Comparison of ENCODE assay signal across 8 mouse cellular contexts in the genomic region with DNA sequence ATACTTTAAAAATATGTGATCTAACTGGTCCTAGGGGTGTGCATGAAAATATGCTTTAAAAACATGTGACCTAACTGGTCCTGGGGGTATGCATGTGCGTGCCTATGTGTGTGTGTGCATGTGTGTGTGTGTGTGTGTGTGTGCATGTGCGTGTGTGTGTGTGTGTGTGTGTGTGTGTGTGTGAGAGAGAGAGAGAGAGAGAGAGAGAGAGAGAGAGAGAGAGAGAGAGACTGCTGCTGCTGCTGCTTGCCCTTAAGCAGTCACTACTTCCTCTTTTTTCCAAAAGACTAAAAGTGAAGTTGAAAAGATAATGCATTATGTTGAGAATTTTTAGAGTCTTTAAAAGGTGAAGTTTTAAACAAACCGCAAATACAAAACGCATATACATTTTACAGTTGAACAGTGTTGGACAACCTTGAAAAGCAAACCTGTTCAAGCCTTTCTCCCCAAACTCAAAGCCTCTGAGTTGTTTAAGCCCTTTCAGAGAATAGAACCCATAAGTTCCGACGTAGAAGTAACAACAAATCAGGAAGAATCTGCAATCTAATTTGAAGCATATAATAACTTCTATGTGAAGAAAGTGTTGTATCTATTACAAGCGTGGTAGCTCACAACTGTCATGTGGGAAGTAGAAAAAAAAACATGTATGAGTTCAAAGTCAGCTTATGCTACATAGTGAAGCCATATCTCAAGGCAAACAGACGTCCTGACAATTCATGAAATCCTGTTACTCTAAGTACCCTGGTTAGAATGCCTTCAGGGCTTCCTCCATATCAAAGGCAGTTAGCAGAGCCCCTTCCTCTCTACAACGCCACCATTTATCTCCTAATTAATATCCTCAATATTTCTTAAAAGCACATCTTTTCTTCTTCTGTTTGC. TPM values are rescaled to one million over a fixed set of nuclear protein-coding genes. Genes with fewer than 3 reads are reported as not detected.
A peak's percentile ranks its signal among the peaks of the same experiment; 100 is the strongest.
DNase-seq lines count a peak whose midpoint lies in the region; ATAC-seq and TF ChIP-seq lines count a peak whose summit lies in the region.

No protein-coding gene starts in this region.

- H3K36me3 ChIP-seq in forebrain, embryonic 13.5 days (ENCODE audit: poor library complexity, severe bottlenecking): no peaks in the 10 kb centered on the region
- no peaks in the 10 kb centered on the region for H3K36me3 ChIP-seq in forebrain, embryonic 14.5 days (ENCODE audit: control insufficient read depth, insufficient read depth, low read length)
- no peaks in the 10 kb centered on the region for H3K36me3 ChIP-seq in lung, postnatal 0 days (ENCODE audit: insufficient read depth, low read length)
- H3K36me3 ChIP-seq in liver, embryonic 12.5 days: no peaks in the 10 kb centered on the region
- H3K36me3 ChIP-seq in stomach, embryonic 16.5 days (ENCODE audit: control insufficient read depth, insufficient read depth, low read length): no peaks in the 10 kb centered on the region

- no peaks in the 10 kb centered on the region for H3K9me3 ChIP-seq in forebrain, embryonic 13.5 days (replicated peaks)
- H3K9me3 ChIP-seq in forebrain, embryonic 14.5 days (replicated peaks; ENCODE audit: control insufficient read depth, low read length): no peaks in the 10 kb centered on the region
- no peaks in the 10 kb centered on the region for H3K9me3 ChIP-seq in lung, postnatal 0 days (ENCODE audit: low read length)
- H3K9me3 ChIP-seq in liver, embryonic 12.5 days (replicated peaks): no peaks in the 10 kb centered on the region
- no peaks in the 10 kb centered on the region for H3K9me3 ChIP-seq in stomach, embryonic 16.5 days (replicated peaks; ENCODE audit: control insufficient read depth, low read length)

- no peak for TF ChIP-seq EP300 in lung, postnatal 0 days (IDR thresholded peaks at IDR 0.05)

- H3K4me3 ChIP-seq in forebrain, embryonic 13.5 days: no peak overlapping the region
- no peak overlapping the region for H3K4me3 ChIP-seq in forebrain, embryonic 14.5 days (ENCODE audit: low read depth, low read length)
- H3K4me3 ChIP-seq in lung, postnatal 0 days (ENCODE audit: low read depth, low read length): peak overlapping the region; percentile 53; the same call in 1 of the 2 replicates
- H3K4me3 ChIP-seq in liver, embryonic 12.5 days: peak overlapping the region; percentile 63
- H3K4me3 ChIP-seq in stomach, embryonic 16.5 days (replicated peaks; ENCODE audit: low read length): peak overlapping the region; percentile 61

- no peak for TF ChIP-seq CTCF in lung, postnatal 0 days (IDR thresholded peaks at IDR 0.05)

- no peaks in the 10 kb centered on the region for H3K4me1 ChIP-seq in forebrain, embryonic 13.5 days
- no peaks in the 10 kb centered on the region for H3K4me1 ChIP-seq in forebrain, embryonic 14.5 days (ENCODE audit: control insufficient read depth, insufficient read depth, low read length)
- no peaks in the 10 kb centered on the region for H3K4me1 ChIP-seq in lung, postnatal 0 days (ENCODE audit: insufficient read depth, low read depth, low read length)
- peaks cover 20% of the 10 kb centered on the region for H3K4me1 ChIP-seq in liver, embryonic 12.5 days
- no peaks in the 10 kb centered on the region for H3K4me1 ChIP-seq in stomach, embryonic 16.5 days (ENCODE audit: control insufficient read depth, insufficient read depth, low read length)

- ATAC-seq in forebrain, embryonic 13.5 days: no peak
- ATAC-seq in forebrain, embryonic 14.5 days: no peak
- ATAC-seq in lung, postnatal 0 days: peak; percentile 19
- ATAC-seq in liver, embryonic 12.5 days: peak; percentile 46
- peak; percentile 31; the same call in 1 of the 2 replicates for ATAC-seq in stomach, embryonic 16.5 days (ENCODE audit: insufficient read depth, low FRiP score)

- no peaks in the 10 kb centered on the region for H3K27me3 ChIP-seq in forebrain, embryonic 13.5 days
- H3K27me3 ChIP-seq in forebrain, embryonic 14.5 days (replicated peaks; ENCODE audit: control insufficient read depth, insufficient read depth, low read length): no peaks in the 10 kb centered on the region
- H3K27me3 ChIP-seq in lung, postnatal 0 days (replicated peaks; ENCODE audit: insufficient read depth, low read length): no peaks in the 10 kb centered on the region
- no peaks in the 10 kb centered on the region for H3K27me3 ChIP-seq in liver, embryonic 12.5 days (replicated peaks)
- H3K27me3 ChIP-seq in stomach, embryonic 16.5 days (ENCODE audit: control insufficient read depth, insufficient read depth, low read length): no peaks in the 10 kb centered on the region

- H3K9ac ChIP-seq in forebrain, embryonic 13.5 days: no peak overlapping the region
- H3K9ac ChIP-seq in forebrain, embryonic 14.5 days (ENCODE audit: low read length): no peak overlapping the region
- H3K9ac ChIP-seq in lung, postnatal 0 days (replicated peaks; ENCODE audit: low read depth): no peak overlapping the region
- H3K9ac ChIP-seq in liver, embryonic 12.5 days: peak overlapping the region; percentile 69; the same call in 1 of the 2 replicates
- no peak overlapping the region for H3K9ac ChIP-seq in stomach, embryonic 16.5 days (ENCODE audit: low read length)

- H3K27ac ChIP-seq in forebrain, embryonic 13.5 days: no peak overlapping the region
- no peak overlapping the region for H3K27ac ChIP-seq in forebrain, embryonic 14.5 days (ENCODE audit: low read depth, low read length)
- H3K27ac ChIP-seq in lung, postnatal 0 days (ENCODE audit: low read length): no peak overlapping the region
- H3K27ac ChIP-seq in liver, embryonic 12.5 days: peak overlapping the region; percentile 87
- H3K27ac ChIP-seq in stomach, embryonic 16.5 days (ENCODE audit: low read length): peak overlapping the region; percentile 94

- 82% methylated on average over 9 of the region's 9 CpGs for WGBS in forebrain, embryonic 13.5 days
- 84% methylated on average over 8 of the region's 9 CpGs for WGBS in forebrain, embryonic 14.5 days
- WGBS in lung, postnatal 0 days: 59% methylated on average over 9 of the region's 9 CpGs
- WGBS in liver, embryonic 12.5 days (ENCODE audit: insufficient replicate concordance): 25% methylated on average over 9 of the region's 9 CpGs
- 46% methylated on average over 9 of the region's 9 CpGs for WGBS in stomach, embryonic 16.5 days

- no peak for DNase-seq in forebrain, embryonic 14.5 days (ENCODE audit: low spot score)
- no peak for DNase-seq in lung, postnatal 0 days (ENCODE audit: low spot score)
- DNase-seq in lung, postnatal 10 days: no peak
- DNase-seq in adipocyte (ENCODE audit: low spot score): no peak
- DNase-seq in thymus, postnatal 4 days: no peak

- H3K4me2 ChIP-seq in forebrain, embryonic 13.5 days: peak overlapping the region; percentile 52; the same call in 1 of the 2 replicates
- H3K4me2 ChIP-seq in forebrain, embryonic 14.5 days (ENCODE audit: low read length): no peak overlapping the region
- H3K4me2 ChIP-seq in lung, postnatal 0 days (replicated peaks; ENCODE audit: low read depth, low read length): peak overlapping the region; percentile 81; the same call in 1 of the 2 replicates
- peak overlapping the region; percentile 78 for H3K4me2 ChIP-seq in liver, embryonic 12.5 days
- H3K4me2 ChIP-seq in stomach, embryonic 16.5 days (ENCODE audit: low read depth, low read length): peak overlapping the region; percentile 50

RNA-seq across cellular contexts. Expression of gene Pla2g4a, which starts 0.6 kb away (rescaled TPM):
- 1.1 and 1.6 TPM in 2 replicates for polyA plus RNA-seq in forebrain, embryonic 13.5 days (2015; fragmentation: Nextera tagmentation; extraction: Ambion mirVana)
- polyA plus RNA-seq in forebrain, embryonic 14.5 days (2014; fragmentation: Nextera tagmentation; extraction: Ambion mirVana): 1.2 and 1.6 TPM in 2 replicates
- 12.9 and 13.5 TPM in 2 replicates for polyA plus RNA-seq in lung, postnatal 0 days (2015; fragmentation: Nextera tagmentation; extraction: Ambion mirVana)
- polyA plus RNA-seq in liver, embryonic 12.5 days (2016; fragmentation: Nextera tagmentation; extraction: Ambion mirVana): 13.9 and 17.2 TPM in 2 replicates
- 45.6 and 52.2 TPM in 2 replicates for polyA plus RNA-seq in stomach, embryonic 16.5 days (2015; fragmentation: Nextera tagmentation; extraction: Ambion mirVana)

Comparison
In these comparisons a context has a peak if more than half of its experiments do, and no peak if none do; other contexts are left out.
1. ATAC-seq: peak in lung, postnatal 0 days (single experiment), liver, embryonic 12.5 days (single experiment) and stomach, embryonic 16.5 days (single experiment); none in forebrain, embryonic 13.5 days (single experiment) and forebrain, embryonic 14.5 days (single experiment).
2. H3K27ac ChIP-seq: peak in liver, embryonic 12.5 days (single experiment) and stomach, embryonic 16.5 days (single experiment); none in forebrain, embryonic 13.5 days (single experiment), forebrain, embryonic 14.5 days (single experiment) and lung, postnatal 0 days (single experiment).
3. H3K4me3 ChIP-seq: peak in lung, postnatal 0 days (single experiment), liver, embryonic 12.5 days (single experiment) and stomach, embryonic 16.5 days (single experiment); none in forebrain, embryonic 13.5 days (single experiment) and forebrain, embryonic 14.5 days (single experiment).